Mouse (Mus musculus) layer of hippocampus, postnatal 10 days (tissue): ENCODE data around the gene Phactr2. TPM values are rescaled to one million over a fixed set of nuclear protein-coding genes. Genes with fewer than 3 reads are reported as not detected.

Source experiments
- DNase-seq, 2 experiments: peaks; one replicate each; pipeline ENCODE4 v3.0.0; 2021; ENCODE audit warnings: low spot score in 2 of 2
- total RNA-seq, 2 experiments: library from RNA; stranded (reverse); gene quantifications; 2 replicates each; pipeline ENCODE4 v1.2.3; 2021

Gene Phactr2
- total RNA-seq, 2 experiments from 2014 or later = 23.1 to 24.5 TPM

- no peak for DNase-seq
These were observed 25.7 kb downstream of the Phactr2 start for GRCm38 (mm10) chr10:13448283-13449045.

- peak; percentile 16 to 31 for DNase-seq
These were observed 27.4 kb downstream of the Phactr2 start for GRCm38 (mm10) chr10:13446791-13447249.

- no peak for DNase-seq
These were observed 30.0 kb downstream of the Phactr2 start for GRCm38 (mm10) chr10:13444257-13444656.

GRCm38 (mm10) chr10:13443647-13444046, 30.6 kb downstream of the Phactr2 start:
- no peak for DNase-seq

- DNase-seq = no peak
These were observed 33.9 kb downstream of the Phactr2 start for GRCm38 (mm10) chr10:13440292-13440691.

- no peak for DNase-seq
These were observed 35.9 kb downstream of the Phactr2 start for GRCm38 (mm10) chr10:13438118-13438821.

- DNase-seq = no peak
These were observed 37.2 kb downstream of the Phactr2 start for GRCm38 (mm10) chr10:13437011-13437410.

- DNase-seq = no peak
These were observed 41.2 kb downstream of the Phactr2 start for GRCm38 (mm10) chr10:13433016-13433415.

- DNase-seq = no peak
These were observed 42.3 kb downstream of the Phactr2 start for GRCm38 (mm10) chr10:13431641-13432540.

GRCm38 (mm10) chr10:13429766-13430165, 44.4 kb downstream of the Phactr2 start:
- peak; percentile 78 to 82 for DNase-seq

GRCm38 (mm10) chr10:13429240-13429639, 45.0 kb downstream of the Phactr2 start:
- DNase-seq = no peak

GRCm38 (mm10) chr10:13428536-13428935, 45.7 kb downstream of the Phactr2 start:
- DNase-seq = no peak

GRCm38 (mm10) chr10:13427599-13427998, 46.6 kb downstream of the Phactr2 start:
- DNase-seq = no peak

- DNase-seq = no peak
These were observed 49.0 kb downstream of the Phactr2 start for GRCm38 (mm10) chr10:13425198-13425597.

GRCm38 (mm10) chr10:13424508-13424907, 49.7 kb downstream of the Phactr2 start:
- DNase-seq = no peak

- DNase-seq = no peak
These were observed 50.2 kb downstream of the Phactr2 start for GRCm38 (mm10) chr10:13424015-13424414.

- no peak for DNase-seq
These were observed 52.1 kb downstream of the Phactr2 start for GRCm38 (mm10) chr10:13422121-13422520.

- DNase-seq = no peak
These were observed 55.0 kb downstream of the Phactr2 start for GRCm38 (mm10) chr10:13419246-13419645.

GRCm38 (mm10) chr10:13415489-13416104, 58.6 kb downstream of the Phactr2 start:
- no peak for DNase-seq

- DNase-seq = peak; percentile 32 to 40
These were observed 61.8 kb downstream of the Phactr2 start for GRCm38 (mm10) chr10:13412202-13412923.
